Mouse (Mus musculus) frontal cortex, postnatal 10 days (tissue): Measurements from ENCODE around the gene Hsd3b7.

Experiments used
- DNase-seq, 2 experiments: peaks; one replicate each; pipeline ENCODE4 v3.0.0; 2022; ENCODE audit warnings: low spot score in 2 of 2, mixed read lengths in 1 of 2

The Hsd3b7 gene

GRCm38 (mm10) chr7:127815954-127816821 is 15.8 kb downstream of the Hsd3b7 start:
- peak; percentile 63 to 74 for DNase-seq

DNA sequence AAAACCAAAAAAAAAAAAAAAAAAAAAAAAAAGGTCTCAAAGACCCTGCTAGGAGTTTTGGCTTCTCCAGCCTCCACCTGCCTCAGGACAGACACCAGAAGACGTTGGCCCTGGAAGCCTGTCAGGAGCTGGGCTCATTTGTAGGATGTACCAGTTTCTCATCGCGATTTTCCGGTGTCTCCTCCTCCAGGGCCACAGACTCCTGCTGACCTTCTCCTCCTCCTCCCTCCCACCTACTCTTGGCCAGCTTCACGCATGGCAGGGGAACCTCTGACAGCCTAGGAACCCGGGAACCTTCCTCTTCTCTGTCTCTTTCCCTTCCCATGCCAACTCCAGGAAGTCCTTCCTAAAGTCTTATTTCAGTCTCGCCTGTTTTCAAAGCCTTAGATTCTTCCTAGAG is 16.6 kb downstream of the Hsd3b7 start:
- no peak for DNase-seq

DNA sequence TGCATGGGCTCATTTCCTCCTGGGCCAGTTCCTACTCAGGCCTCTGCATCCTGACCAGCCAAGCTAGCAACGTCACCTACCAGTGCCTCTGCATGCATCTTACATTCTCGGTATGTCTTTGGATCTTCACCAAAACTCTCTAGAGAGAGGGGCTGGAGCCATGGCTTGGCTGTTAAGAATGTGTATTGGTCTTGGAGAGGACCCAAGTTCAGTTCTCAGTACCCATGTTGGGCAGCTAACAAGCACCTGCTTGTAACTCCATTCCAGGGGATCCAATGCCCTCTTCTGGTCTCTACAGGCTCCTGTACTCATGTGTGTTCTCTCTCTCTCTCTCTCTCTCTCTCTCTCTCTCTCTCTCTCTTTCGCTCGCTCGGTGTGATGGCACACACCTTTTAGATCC is 17.4 kb downstream of the Hsd3b7 start:
- DNase-seq: peak in 1 of 2 experiments; percentile 5

DNA sequence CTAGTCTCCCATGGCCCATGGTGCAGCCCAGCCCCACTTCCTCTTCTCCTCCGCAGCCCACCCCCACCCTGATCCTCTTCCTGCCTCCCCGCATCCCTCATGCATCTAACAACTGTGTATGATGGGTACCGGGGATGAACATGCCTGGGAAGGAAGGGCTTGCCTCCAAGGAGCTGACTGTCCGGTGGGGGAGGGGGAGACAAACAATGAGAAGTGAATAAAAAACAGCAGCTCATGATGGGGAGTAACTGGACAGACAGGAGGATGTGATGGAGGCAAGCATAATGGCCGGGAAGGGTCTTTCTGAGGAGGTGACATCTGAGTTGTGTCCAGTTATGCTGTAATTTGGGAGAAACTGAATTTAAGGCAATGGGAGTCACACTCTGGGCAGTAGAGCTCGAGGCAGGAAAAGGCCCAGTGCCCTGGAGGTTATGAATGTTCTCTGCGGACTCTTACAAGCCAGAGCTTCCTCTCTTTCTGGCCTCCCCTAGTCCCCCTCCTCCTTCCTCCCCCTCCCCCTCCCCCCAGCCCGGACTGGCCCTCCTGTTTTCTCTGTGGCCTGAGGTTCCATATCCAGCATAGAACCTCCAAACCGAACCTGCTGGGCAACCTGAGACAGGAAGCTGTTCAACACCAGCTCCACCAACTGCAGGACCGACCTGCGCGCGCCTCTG is 20.6 kb downstream of the Hsd3b7 start:
- no peak for DNase-seq

DNA sequence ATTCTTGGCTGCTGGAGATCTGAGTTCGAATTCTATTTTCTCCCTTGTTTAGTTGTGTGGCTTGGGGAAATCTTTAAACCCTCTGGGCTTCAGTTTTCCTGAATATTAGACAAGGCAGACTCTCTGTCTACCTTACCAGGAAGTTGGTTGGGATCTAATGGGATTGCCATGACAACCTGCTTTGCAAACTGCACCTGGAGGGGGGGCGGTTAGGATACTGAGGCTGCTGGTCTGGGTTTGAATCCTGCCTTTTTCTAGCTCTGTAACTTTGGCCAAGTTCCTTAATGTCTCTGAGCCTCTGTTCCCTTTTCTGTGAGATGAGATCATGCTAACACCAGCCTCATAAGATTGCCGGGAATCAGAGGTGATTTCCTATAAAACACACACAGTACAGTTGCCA is 22.1 kb downstream of the Hsd3b7 start:
- no peak for DNase-seq

- DNase-seq: no peak
Measured at GRCm38 (mm10) chr7:127823236-127824171, 23.1 kb downstream of the Hsd3b7 start.

DNA sequence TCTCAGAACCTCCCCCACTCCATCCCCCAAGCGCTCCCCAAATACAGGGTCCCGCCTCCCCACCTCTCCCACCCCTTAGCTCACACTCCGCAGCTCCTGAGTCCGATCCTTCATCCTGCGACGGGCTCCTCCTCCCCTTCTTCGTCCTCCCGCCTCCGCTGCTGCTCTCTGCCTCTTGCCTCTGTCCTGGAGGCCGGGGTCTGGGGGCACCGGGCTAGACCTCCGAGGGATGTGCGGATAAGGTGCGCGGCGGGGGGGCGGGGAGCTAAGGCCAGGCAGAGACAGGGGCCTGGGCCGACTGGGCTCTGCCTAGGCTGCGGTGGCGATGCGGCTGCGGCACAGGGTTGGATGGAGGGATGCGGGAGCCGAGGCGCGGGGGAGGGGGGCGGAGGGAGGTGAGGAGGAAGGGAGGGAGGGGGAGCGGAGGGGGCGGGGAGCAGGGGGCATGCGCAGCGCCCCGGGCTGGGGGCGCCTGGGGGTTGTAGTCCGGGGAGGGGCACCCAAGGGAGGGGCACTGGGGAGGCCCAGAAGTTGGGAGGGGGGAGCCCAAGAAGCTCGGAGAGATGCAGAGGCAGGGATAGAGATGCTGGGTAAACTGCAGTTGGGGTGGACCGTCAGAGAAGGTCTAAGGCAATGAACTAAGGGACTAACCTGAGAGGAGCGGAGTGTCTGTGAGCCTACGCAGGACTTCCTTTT is 23.9 kb downstream of the Hsd3b7 start, which contains the start of the genes Stx4a and Stx1b:
Gene Stx4a (plus strand): TSS at position 119 of the 696 bp plus-strand sequence.
Gene Stx1b (minus strand): TSS at position 374 of the 696 bp plus-strand sequence.
- peak; percentile 69 to 70 for DNase-seq

GRCm38 (mm10) chr7:127835550-127835949 is 35.1 kb downstream of the Hsd3b7 start:
- no peak for DNase-seq

- DNase-seq: no peak
Measured at GRCm38 (mm10) chr7:127837473-127837872, 37.1 kb downstream of the Hsd3b7 start.

DNA sequence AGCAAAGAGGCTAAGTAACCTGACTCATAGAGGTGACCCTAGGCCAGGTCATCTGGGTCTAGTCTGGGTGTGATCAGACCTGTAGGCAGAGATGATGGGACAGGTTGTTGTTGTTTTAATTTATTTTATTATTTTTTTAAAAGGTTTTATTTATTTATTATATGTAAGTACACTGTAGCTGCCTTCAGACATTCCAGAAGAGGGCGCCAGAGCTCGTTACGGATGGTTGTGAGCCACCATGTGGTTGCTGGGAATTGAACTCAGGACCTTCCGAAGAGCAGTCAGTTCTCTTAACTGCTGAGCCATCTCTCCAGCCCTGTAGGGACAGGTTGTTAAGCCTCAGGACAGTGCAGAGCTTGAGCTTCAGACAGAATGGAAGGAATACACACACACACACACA is 37.5 kb downstream of the Hsd3b7 start:
- peak in 1 of 2 experiments; percentile 4 for DNase-seq

GRCm38 (mm10) chr7:127840031-127840430 is 39.6 kb downstream of the Hsd3b7 start:
- DNase-seq: peak in 1 of 2 experiments; percentile 4

DNA sequence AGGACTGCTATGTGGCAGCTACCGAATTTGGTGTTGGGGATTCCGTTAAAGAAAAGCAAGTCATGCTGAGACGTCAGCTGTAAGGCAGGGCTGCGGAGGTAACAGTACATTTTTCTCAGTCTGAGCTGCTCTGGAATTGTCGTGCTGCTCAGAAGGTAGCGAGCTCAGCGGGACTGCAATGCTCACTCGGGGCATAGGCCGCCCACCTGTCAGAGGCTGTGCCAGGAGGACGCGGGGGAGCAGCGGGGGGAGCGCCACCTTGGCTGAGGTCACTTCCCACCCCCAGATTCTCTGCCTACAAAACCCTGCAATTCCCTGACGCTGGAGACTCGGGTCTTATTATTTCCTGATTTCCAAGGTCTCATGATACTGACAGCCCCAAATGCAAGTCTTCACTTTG is 40.5 kb downstream of the Hsd3b7 start:
- peak; percentile 66 to 78 for DNase-seq

GRCm38 (mm10) chr7:127841340-127842000 is 41.1 kb downstream of the Hsd3b7 start:
- DNase-seq: peak; percentile 96 to 98

GRCm38 (mm10) chr7:127842001-127842718 is 41.8 kb downstream of the Hsd3b7 start:
- peak; percentile 63 to 76 for DNase-seq

GRCm38 (mm10) chr7:127849973-127850875 is 49.8 kb downstream of the Hsd3b7 start:
- no peak for DNase-seq

DNA sequence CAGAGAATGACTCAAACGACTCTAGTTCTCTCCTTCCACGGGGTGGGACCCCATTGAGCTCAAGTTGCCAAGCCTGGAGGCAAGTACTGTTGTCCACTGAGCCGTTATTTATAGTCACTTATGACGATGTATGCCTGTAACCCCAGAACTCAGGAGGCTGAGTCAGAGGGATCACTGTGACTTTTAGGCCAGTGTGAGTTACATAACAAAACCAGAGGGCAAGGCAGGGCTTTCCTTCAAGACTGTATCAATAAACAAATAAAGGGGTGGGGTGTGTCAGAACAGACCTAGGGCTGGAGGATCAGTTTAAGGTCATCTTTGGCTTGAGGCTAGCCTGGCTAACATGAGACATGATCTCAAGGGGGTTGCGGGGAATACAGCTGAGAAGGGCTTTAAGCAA is 50.5 kb downstream of the Hsd3b7 start:
- no peak for DNase-seq
